Mouse (Mus musculus) stomach, postnatal 0 days (tissue): ENCODE measurements at regions not wholly inside any gene's neighbourhood (a gene's known extent, or its start where the extent isn't known, plus 50 kb on each side); places are given as distances from the start of the nearest gene placed in this dataset.

ENCODE experiments used
- ATAC-seq: fragments of 200-750 bp; cut with Nextera tagmentation; 2 replicates; pipeline ENCODE4 v1.8.0; 2017; ENCODE audit not compliant: low FRiP score, low TSS enrichment
- DNase-seq: peaks from one replicate; pipeline ENCODE4 v3.0.0-alpha.2; 2016; ENCODE audit warnings: low spot score
- H3K27ac ChIP-seq: fragments of 300-500 bp; sonication (generic); replicated peaks from 2 replicates; pipeline ENCODE4 v1.5.1; 2014; ENCODE audit warnings: mild to moderate bottlenecking, control low read depth
- H3K27me3 ChIP-seq: fragments of 300-500 bp; sonication (generic); 2 replicates; pipeline ENCODE4 v1.6.1; 2014; ENCODE audit warnings: low read length; ENCODE audit not compliant: control insufficient read depth, insufficient read depth
- H3K36me3 ChIP-seq: fragments of 300-500 bp; sonication (generic); 2 replicates; pipeline ENCODE4 v1.6.1; 2014; ENCODE audit warnings: low read length, mixed read lengths; ENCODE audit not compliant: control insufficient read depth, insufficient read depth
- H3K4me1 ChIP-seq: fragments of 300-500 bp; sonication (generic); replicated peaks from 2 replicates; pipeline ENCODE4 v1.6.1; 2014; ENCODE audit warnings: antibody characterized with exemption; ENCODE audit not compliant: control insufficient read depth, insufficient read depth
- H3K4me2 ChIP-seq: fragments of 300-500 bp; sonication (generic); replicated peaks from 2 replicates; pipeline ENCODE4 v1.6.1; 2014; ENCODE audit warnings: low read depth, mild to moderate bottlenecking, control low read depth, moderate library complexity
- H3K4me3 ChIP-seq: fragments of 300-500 bp; sonication (generic); 2 replicates; pipeline ENCODE4 v1.5.1; 2014; ENCODE audit warnings: low read depth, low read length, control low read depth
- H3K9ac ChIP-seq: fragments of 300-500 bp; sonication (generic); 2 replicates; pipeline ENCODE4 v1.6.1; 2014; ENCODE audit warnings: mild to moderate bottlenecking, low read length, control low read depth, mixed read lengths
- H3K9me3 ChIP-seq: fragments of 300-500 bp; sonication (generic); 2 replicates; pipeline ENCODE4 v1.6.1; 2016; ENCODE audit warnings: low read length; ENCODE audit not compliant: control insufficient read depth
- CTCF ChIP-seq: IDR thresholded peaks from 2 replicates; pipeline ENCODE4 v1.5.1; 2016; ENCODE audit warnings: antibody characterized with exemption, low read depth, mild to moderate bottlenecking, moderate library complexity
- EP300 ChIP-seq: optimal IDR thresholded peaks from 2 replicates; pipeline ENCODE3; 2016; ENCODE audit warnings: antibody characterized with exemption
- WGBS: fragments of 180-500 bp; shearing (Covaris S2); extraction: QIAGEN DNeasy Blood & Tissue Kit; methylation state at CpG from one replicate; pipeline ENCODE4 v1.1.7; 2014; 5-methylcytosine and 5-hydroxymethylcytosine counted together

GRCm38 (mm10) chr5:4577179-4577578, 180.7 kb downstream of the Fzd1 start:
- no peaks in the 10 kb centered on the region for H3K27me3 ChIP-seq
- no peaks in the 10 kb centered on the region for H3K4me1 ChIP-seq
- H3K9me3 ChIP-seq, result no peaks in the 10 kb centered on the region
- no peak overlapping the region for H3K4me2 ChIP-seq
- no peaks in the 10 kb centered on the region for H3K36me3 ChIP-seq
- no peak overlapping the region for H3K9ac ChIP-seq
- ATAC-seq (no peak), DNase-seq (no peak)
- TF ChIP-seq EP300 (no peak), CTCF (no peak)
- no peak overlapping the region for H3K4me3 ChIP-seq
- no peak overlapping the region for H3K27ac ChIP-seq
- 82% methylated on average over 6 of the region's 6 CpGs for WGBS

GRCm38 (mm10) chr5:4563862-4564261, 194.0 kb downstream of the Fzd1 start:
- Histone ChIP-seq H3K27ac (no peak overlapping the region), H3K9ac (no peak overlapping the region), H3K4me3 (no peak overlapping the region), H3K4me1 (no peaks in the 10 kb centered on the region), H3K4me2 (no peak overlapping the region), H3K9me3 (no peaks in the 10 kb centered on the region), H3K36me3 (no peaks in the 10 kb centered on the region), H3K27me3 (no peaks in the 10 kb centered on the region)
- TF ChIP-seq EP300 (no peak), CTCF (no peak)
- ATAC-seq (no peak), DNase-seq (no peak)
- 37% methylated on average over 6 of the region's 6 CpGs for WGBS

GRCm38 (mm10) chr5:4561661-4562060, 196.2 kb downstream of the Fzd1 start:
- DNase-seq, result no peak
- no peaks in the 10 kb centered on the region for H3K4me1 ChIP-seq
- H3K4me3 ChIP-seq, result no peak overlapping the region
- no peak overlapping the region for H3K9ac ChIP-seq
- WGBS, result 53% methylated on average over 8 of the region's 8 CpGs
- H3K4me2 ChIP-seq, result no peak overlapping the region
- TF ChIP-seq EP300 (no peak), CTCF (no peak)
- no peak for ATAC-seq
- no peaks in the 10 kb centered on the region for H3K27me3 ChIP-seq
- H3K27ac ChIP-seq, result no peak overlapping the region
- H3K36me3 ChIP-seq, result no peaks in the 10 kb centered on the region
- no peaks in the 10 kb centered on the region for H3K9me3 ChIP-seq

- Histone ChIP-seq H3K4me3 (no peak overlapping the region), H3K4me2 (no peak overlapping the region), H3K9ac (no peak overlapping the region), H3K27me3 (no peaks in the 10 kb centered on the region), H3K4me1 (no peaks in the 10 kb centered on the region), H3K9me3 (no peaks in the 10 kb centered on the region), H3K27ac (no peak overlapping the region), H3K36me3 (no peaks in the 10 kb centered on the region)
- 33% methylated on average over 4 of the region's 4 CpGs for WGBS
- no peak for ATAC-seq
- TF ChIP-seq CTCF (no peak), EP300 (no peak)
- DNase-seq, result no peak
Measured at GRCm38 (mm10) chr5:4561139-4561470, 196.7 kb downstream of the Fzd1 start.

GRCm38 (mm10) chr5:4560370-4561138, 197.3 kb downstream of the Fzd1 start:
- Histone ChIP-seq H3K9ac (no peak overlapping the region), H3K4me2 (no peak overlapping the region), H3K4me3 (no peak overlapping the region), H3K27ac (no peak overlapping the region), H3K9me3 (no peaks in the 10 kb centered on the region), H3K27me3 (no peaks in the 10 kb centered on the region), H3K36me3 (no peaks in the 10 kb centered on the region), H3K4me1 (no peaks in the 10 kb centered on the region)
- WGBS, result 57% methylated on average over 7 of the region's 7 CpGs
- no peak for TF ChIP-seq EP300
- no peak for TF ChIP-seq CTCF
- DNase-seq (no peak), ATAC-seq (no peak)

GRCm38 (mm10) chr5:4554972-4555371, 202.9 kb downstream of the Fzd1 start:
- Histone ChIP-seq H3K36me3 (no peaks in the 10 kb centered on the region), H3K9ac (no peak overlapping the region), H3K4me3 (no peak overlapping the region), H3K4me1 (no peaks in the 10 kb centered on the region), H3K27me3 (no peaks in the 10 kb centered on the region), H3K27ac (no peak overlapping the region), H3K9me3 (no peaks in the 10 kb centered on the region), H3K4me2 (no peak overlapping the region)
- no peak for DNase-seq
- no peak for ATAC-seq
- WGBS, result 56% methylated on average over 2 of the region's 2 CpGs
- TF ChIP-seq CTCF (no peak), EP300 (no peak)
